8 mouse cellular contexts compared by ENCODE assay signal in genomic region chr3:116253077-116253531, GRCm38 (mm10). TPM values are rescaled to one million over a fixed set of nuclear protein-coding genes. Genes with fewer than 3 reads are reported as not detected.
DNase-seq lines count a peak whose midpoint lies in the region; ATAC-seq and TF ChIP-seq lines count a peak whose summit lies in the region.

TSS of gene Gpr88 (minus strand) at chr3:116253503.

- peak within 1 kb of the TSS; percentile 28; the same call in 1 of the 2 replicates for H3K27ac ChIP-seq in embryonic fibroblast, embryonic 13.5 days (ENCODE audit: insufficient read depth, low read length)
- H3K27ac ChIP-seq in heart, embryonic 12.5 days (ENCODE audit: poor library complexity, severe bottlenecking) = no peak within 1 kb of the TSS
- no peak within 1 kb of the TSS for H3K27ac ChIP-seq in liver, adult 2 months (replicated peaks; ENCODE audit: insufficient read depth, low read depth, low read length)

- TF ChIP-seq CTCF in embryonic fibroblast, embryonic 13.5 days (IDR thresholded peaks at IDR 0.05; ENCODE audit: borderline replicate concordance, insufficient read depth, low read length) = no peak
- TF ChIP-seq CTCF in liver, adult 2 months (IDR thresholded peaks at IDR 0.05; ENCODE audit: low read depth, low read length) = no peak

- ATAC-seq in heart, embryonic 12.5 days (ENCODE audit: insufficient number of reproducible peaks, low FRiP score) = peak; percentile 54

- no peaks in the 10 kb centered on the region for H3K36me3 ChIP-seq in heart, embryonic 12.5 days
- H3K36me3 ChIP-seq in liver, adult 2 months (ENCODE audit: control insufficient read depth, insufficient read depth, low read length) = no peaks in the 10 kb centered on the region

- peaks cover 64% of the 10 kb centered on the region for H3K27me3 ChIP-seq in heart, embryonic 12.5 days (replicated peaks)
- H3K27me3 ChIP-seq in liver, adult 2 months (ENCODE audit: control insufficient read depth, insufficient read depth, low read length) = peaks cover 19% of the 10 kb centered on the region

- no peaks in the 10 kb centered on the region for H3K4me1 ChIP-seq in embryonic fibroblast, embryonic 13.5 days (ENCODE audit: control insufficient read depth, insufficient read depth, low read length)
- peaks cover 23% of the 10 kb centered on the region for H3K4me1 ChIP-seq in heart, embryonic 12.5 days (replicated peaks)
- H3K4me1 ChIP-seq in liver, adult 2 months (ENCODE audit: control insufficient read depth, insufficient read depth, low read length) = peaks cover 3% of the 10 kb centered on the region; the same call in 1 of the 2 replicates

- H3K79me2 ChIP-seq in liver, adult 2 months (ENCODE audit: control insufficient read depth, insufficient read depth, low read length) = no peaks in the 10 kb centered on the region

- peak within 1 kb of the TSS; percentile 99 for H3K4me2 ChIP-seq in heart, embryonic 12.5 days

- peak within 1 kb of the TSS; percentile 23; the same call in 1 of the 2 replicates for H3K4me3 ChIP-seq in embryonic fibroblast, embryonic 13.5 days (ENCODE audit: insufficient read depth, low read length)
- peak within 1 kb of the TSS; percentile 62 for H3K4me3 ChIP-seq in heart, embryonic 12.5 days
- peak within 1 kb of the TSS; percentile 37; the same call in 1 of the 2 replicates for H3K4me3 ChIP-seq in liver, adult 2 months (ENCODE audit: insufficient read depth, low read depth, low read length)

- DNase-seq in cerebellum, adult 11-12 months = peak; percentile 6
- DNase-seq in kidney, postnatal 10 days = peak; percentile 56
- DNase-seq in liver, adult 2 months (ENCODE audit: extremely low read depth, low read depth, low spot score) = no peak
- peak; percentile 57 for DNase-seq in neural tube, embryonic 10.5 days (ENCODE audit: extremely low spot score, low spot score)
- peak; percentile 83 for DNase-seq in testis, postnatal 14 days (ENCODE audit: low spot score)
- DNase-seq in spleen, postnatal 36 days (ENCODE audit: low spot score in 2 of 2) = no peak

- WGBS in heart, embryonic 12.5 days = 4% methylated on average over 9 of the region's 9 CpGs
- WGBS in liver, adult 2 months = 25% methylated on average over 9 of the region's 9 CpGs

- TF ChIP-seq POLR2A in embryonic fibroblast, embryonic 13.5 days (IDR thresholded peaks at IDR 0.05; ENCODE audit: low read depth, low read length) = no peak
- TF ChIP-seq POLR2A in liver, adult 2 months (IDR thresholded peaks at IDR 0.05; ENCODE audit: extremely low read depth, insufficient read depth, low read length) = no peak

- peak within 1 kb of the TSS; percentile 60; the same call in 1 of the 2 replicates for H3K9ac ChIP-seq in heart, embryonic 12.5 days
- H3K9ac ChIP-seq in liver, adult 2 months (ENCODE audit: low read depth, low read length) = no peak within 1 kb of the TSS

- H3K9me3 ChIP-seq in heart, embryonic 12.5 days (replicated peaks) = no peaks in the 10 kb centered on the region

RNA-seq across cellular contexts. Expression of gene Gpr88, which starts in this region (rescaled TPM):
- polyA plus RNA-seq in embryonic fibroblast, embryonic 13.5 days (2011; ENCODE audit: insufficient read length, low read depth, missing spikeins) = 2.2 and 5.6 TPM in 2 replicates
- 1.1 TPM in 1 of 2 replicates, not detected in the other for polyA plus RNA-seq in heart, embryonic 12.5 days (2016; fragmentation: Nextera tagmentation; extraction: Ambion mirVana)
- not detected in 2 replicates for total RNA-seq in liver, adult 2 months (2014; rRNA removed)
- polyA plus RNA-seq in liver, adult 2 months (2012; rRNA removed) = not detected in 2 replicates

Comparison
In these comparisons a context has a peak if more than half of its experiments do, and no peak if none do; other contexts are left out.
1. DNase-seq: peak in cerebellum, adult 11-12 months (single experiment), kidney, postnatal 10 days (single experiment), neural tube, embryonic 10.5 days (single experiment) and testis, postnatal 14 days (single experiment); none in liver, adult 2 months (single experiment) and spleen, postnatal 36 days (0 of 2).
2. Peak in every context shown above with its lines, with median percentiles within 50 percentile points of each other: H3K4me3 ChIP-seq.